Mouse (Mus musculus) gastrocnemius, adult 18-20 months (tissue): ENCODE measurements at regions not wholly inside any gene's neighbourhood (a gene's known extent, or its start where the extent isn't known, plus 50 kb on each side); places are given as distances from the start of the nearest gene placed in this dataset.

Source experiments
- DNase-seq: peaks from one replicate; pipeline ENCODE4 v3.0.0; 2021; ENCODE audit warnings: low spot score

- DNase-seq: no peak
Measured at GRCm38 (mm10) chr13:83214811-83215210, 289.0 kb upstream of the Mef2c start.

DNA sequence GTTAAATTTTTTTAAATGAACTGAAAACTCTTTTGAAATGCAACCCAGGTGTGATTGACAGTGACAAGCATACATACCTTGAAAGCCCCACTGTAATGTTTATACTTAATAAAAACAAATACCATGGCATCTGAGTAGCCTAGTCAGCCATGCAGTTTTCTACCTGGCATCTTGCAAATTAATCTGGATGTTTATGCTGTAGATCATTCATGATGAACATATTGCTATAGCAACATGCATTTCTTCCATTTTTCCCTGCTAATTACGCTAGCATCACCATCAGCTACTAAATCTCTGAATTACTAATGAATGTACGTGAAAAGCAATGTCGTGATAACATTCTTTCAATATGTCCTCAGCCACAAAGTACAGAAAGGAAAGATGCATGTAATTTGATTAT, 287.4 kb upstream of the Mef2c start:
- DNase-seq: no peak

DNA sequence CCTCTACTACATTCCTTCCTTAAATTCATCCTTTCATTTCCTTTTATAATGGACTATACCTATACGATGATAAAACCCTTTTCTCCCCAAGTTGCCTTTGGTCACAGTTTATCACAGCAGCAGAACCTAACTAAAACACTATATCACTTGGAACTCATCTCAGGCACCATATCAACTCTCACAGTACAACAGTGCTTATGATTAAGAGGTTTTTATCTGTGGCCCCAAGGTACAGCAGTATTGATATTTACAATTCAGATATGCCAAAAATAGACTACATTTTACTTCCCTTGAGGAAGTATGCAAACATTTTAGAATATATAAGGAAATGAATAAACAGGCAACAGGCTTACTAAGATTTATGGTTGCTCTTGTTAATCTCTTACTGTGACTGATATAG, 251.4 kb upstream of the Mef2c start:
- DNase-seq: no peak

GRCm38 (mm10) chr13:83266591-83266990, 237.2 kb upstream of the Mef2c start:
- no peak for DNase-seq

- DNase-seq: no peak
Measured at GRCm38 (mm10) chr13:83268663-83269062, 235.2 kb upstream of the Mef2c start.

DNA sequence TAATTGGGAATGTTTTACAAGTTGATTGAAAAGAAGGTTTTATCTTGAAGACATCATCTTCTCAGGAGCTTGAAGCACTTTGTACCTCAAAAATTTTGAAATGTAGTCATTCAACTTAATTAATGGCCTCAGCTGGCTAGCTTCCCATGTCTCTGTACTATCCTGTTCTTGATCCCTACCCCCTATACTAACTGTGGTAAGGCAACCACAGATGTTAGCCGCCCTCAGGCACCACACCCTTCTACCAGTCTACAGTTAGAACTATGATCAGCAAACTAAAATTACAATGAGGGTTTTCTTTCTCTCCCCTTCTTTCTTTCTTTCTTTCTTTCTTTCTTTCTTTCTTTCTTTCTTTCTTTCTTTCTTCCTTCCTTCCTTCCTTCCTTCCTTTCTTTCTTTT, 225.1 kb upstream of the Mef2c start:
- no peak for DNase-seq

DNA sequence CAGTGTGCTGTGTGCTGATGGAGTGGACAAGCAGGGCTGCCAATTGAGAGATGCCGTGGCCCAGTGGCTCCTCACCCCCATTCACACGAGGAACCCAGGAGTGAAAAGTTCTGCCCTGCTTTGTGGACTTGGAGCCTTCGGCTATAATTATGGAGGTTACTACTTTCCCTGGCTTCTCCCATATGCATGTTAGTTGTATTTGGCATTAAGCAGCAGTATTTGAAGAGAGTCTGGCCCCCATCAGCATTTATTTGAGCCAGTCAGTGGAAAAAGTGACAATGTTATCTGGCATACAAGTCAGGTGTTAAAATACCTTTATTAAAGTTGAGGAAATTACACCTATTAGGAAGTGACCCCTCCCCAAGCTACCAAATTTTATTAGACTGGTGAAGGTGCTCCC, 196.1 kb upstream of the Mef2c start:
- no peak for DNase-seq

- DNase-seq: no peak
Measured at GRCm38 (mm10) chr13:83328488-83328887, 175.3 kb upstream of the Mef2c start.

GRCm38 (mm10) chr13:83333728-83334127, 170.1 kb upstream of the Mef2c start:
- no peak for DNase-seq

- DNase-seq: no peak
Measured at GRCm38 (mm10) chr13:83344611-83345319, 159.1 kb upstream of the Mef2c start.

- DNase-seq: no peak
Measured at GRCm38 (mm10) chr13:83355341-83355740, 148.5 kb upstream of the Mef2c start.

GRCm38 (mm10) chr13:83360529-83360928, 143.3 kb upstream of the Mef2c start:
- DNase-seq: no peak

DNA sequence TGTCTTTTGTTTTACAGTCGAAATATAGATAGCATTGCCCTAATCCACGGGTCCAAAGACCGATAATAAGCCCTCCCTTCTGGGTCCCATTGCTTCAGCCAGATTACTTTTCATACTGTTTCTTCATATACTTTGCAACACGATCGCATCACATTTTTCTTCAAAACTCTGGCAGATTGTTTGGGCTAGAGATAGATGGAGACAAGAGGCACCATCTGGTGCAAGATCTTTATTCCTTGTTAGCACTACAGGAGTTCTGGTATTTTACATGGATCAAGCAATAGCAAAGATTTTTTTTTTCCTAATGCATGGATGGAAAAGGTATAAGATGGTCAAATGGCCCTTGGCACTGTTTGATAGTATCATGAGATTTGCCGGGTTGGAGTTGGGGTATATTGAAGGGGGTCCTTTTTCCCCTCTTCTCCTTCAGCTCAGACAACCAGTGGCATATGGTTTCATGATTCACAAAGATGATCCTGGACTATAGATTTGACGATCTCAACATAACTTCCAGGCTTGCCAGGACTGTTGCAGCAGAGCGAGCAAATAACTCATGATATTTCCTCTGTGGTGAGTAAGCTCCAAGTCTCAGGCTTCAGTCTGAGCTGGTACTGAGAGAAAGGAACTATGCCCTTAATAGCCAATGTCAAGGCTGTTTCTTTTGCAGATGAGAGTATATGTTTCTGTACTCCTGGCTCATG, 127.6 kb upstream of the Mef2c start:
- no peak for DNase-seq

DNA sequence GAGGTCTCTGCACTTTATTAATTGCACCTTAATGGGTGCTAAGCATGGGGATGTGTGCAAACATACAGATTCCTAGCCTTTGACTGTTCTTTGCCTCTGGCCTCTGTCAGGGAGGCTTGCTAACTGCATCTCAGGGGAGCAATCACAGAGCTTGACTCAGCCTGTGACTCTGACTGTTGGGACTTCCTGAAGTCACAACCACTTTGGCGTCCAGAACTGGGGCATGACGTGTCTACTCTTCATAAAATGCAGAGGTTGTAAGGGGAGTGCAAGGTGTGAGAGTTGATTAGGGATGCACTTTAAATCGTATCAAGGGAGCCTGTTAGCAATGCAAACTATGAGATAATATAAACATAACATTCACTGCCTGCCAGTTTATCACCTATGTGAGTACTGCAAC, 125.2 kb upstream of the Mef2c start:
- DNase-seq: no peak

GRCm38 (mm10) chr13:83382609-83383008, 121.2 kb upstream of the Mef2c start:
- no peak for DNase-seq

DNA sequence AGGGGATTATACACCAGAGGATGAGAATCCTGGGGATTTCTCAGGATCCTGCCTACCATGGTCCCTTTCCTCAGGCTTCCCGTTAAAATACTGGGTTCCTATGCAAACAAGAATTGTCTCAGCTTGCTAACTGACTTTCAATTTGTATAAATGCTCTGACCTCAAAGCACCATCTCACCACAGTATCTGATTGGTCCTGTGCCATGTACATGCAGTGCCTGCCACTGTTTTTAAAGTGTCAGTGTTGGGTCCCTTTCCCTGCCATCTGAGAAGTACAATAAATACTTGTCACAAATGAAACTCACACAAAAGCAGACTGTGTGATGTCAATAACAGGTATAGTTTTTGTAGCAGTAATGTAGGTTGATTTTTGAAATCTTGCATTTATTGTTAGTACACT, 109.1 kb upstream of the Mef2c start:
- DNase-seq: no peak

DNA sequence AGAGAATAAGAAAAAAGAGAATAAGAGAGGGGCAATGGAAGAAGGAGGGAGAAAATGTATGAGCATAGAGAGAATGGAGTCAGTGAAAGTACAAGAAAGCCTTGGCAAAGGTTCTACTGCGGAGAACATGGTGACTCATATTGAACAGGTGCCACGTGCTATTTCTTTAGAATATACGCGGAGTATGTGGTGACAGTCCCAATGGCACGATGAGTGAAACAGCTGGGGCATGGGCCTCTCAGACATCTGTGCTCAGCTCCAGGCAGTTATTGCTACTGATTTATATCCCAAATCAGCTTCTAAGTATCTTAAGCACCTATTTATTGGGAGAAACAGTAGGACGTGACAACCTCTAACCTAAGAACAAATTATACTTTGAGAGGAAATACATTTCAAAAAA, 104.5 kb upstream of the Mef2c start:
- DNase-seq: no peak

DNA sequence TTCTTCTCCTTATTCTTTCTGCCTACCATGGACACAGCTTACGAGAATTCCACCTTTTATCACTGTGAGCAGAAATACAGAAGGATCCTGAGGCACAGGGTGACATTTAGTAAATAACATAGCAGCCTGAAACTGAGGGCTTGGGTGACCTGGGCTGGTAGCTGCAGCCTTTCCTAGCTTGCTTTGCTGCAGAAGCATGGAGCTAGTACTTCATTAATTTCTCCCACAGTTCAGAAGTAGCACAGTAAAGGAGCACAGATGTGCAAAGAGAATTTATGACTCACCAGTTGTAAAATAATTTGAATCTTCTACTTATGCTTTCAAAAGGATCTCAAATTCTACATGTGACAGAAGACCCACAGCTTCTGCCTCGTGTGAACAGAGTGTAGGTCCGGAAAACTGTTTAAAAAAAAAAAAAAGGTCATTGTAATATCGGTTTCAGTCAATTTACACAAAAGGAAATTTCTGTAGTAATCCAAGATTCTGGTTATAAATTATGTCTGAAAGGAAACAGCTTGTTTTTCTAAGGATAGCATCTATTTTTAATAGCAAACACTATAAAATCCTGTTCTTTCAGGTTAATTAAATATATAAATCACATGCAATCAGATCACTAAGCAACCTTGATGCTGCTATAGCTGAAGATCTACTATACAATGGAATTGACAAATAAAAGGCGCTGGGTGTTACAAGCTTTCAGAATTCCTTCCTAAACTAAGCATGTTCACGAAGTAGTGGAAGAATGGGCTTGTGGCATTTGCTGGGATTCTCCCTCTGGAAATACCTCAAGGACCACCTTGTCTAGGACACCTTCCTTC, 64.0 kb upstream of the Mef2c start:
- DNase-seq: no peak

GRCm38 (mm10) chr13:83444277-83444676, 59.6 kb upstream of the Mef2c start:
- no peak for DNase-seq

DNA sequence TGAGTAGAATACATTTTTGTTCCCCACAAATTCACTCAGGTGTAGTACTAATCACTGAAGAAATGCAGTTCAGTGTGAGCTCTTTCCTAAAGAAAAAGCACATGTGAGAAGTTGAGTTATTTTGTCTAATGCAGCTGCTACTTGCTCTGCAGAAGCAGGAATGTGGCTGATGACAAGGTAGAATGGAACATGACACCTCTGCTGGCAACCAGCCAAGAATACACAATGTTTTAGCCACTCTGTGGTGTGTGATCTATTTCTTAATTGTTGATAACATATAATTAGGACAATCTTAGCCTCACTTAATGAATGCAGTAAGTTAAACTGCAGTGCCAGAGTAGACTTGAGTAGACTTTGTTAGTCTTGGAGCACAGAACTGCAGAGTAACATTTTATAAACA, 53.0 kb upstream of the Mef2c start:
- no peak for DNase-seq

DNA sequence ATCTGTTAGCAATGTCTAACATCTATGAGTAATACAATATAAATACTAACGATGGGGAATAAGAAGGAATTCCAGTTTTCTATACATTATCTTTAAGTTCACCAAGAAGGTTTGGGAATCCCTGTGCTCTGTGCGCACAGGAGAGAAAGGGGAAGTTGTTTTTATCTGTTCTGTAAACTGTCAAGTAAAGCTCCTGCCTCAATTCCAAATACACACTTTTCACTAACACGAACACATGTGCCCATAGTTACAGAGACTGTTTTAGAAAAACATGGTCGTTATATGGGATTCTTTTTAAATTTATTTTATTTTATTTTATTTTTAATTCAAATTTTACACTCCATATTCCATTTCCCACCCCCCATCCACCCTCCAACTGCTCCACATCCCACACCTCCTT, 50.8 kb upstream of the Mef2c start:
- DNase-seq: no peak
